Mouse (Mus musculus): Measurements from ENCODE around the gene Ddb2. TPM values are rescaled to one million over a fixed set of nuclear protein-coding genes. Genes with fewer than 3 reads are reported as not detected.

Ddb2 gene
- total and polyA plus RNA-seq, 2 experiments from 2014 or later, result 4.7 to 6.0 TPM

- no peak for TF ChIP-seq EP300 (IDR thresholded peaks at IDR 0.05; ENCODE audit: low read depth)
- no peak for TF ChIP-seq CTCF (IDR thresholded peaks at IDR 0.05; ENCODE audit: low read depth)
- WGBS, result 47% methylated on average over 4 of the region's 4 CpGs
- H3K4me1 ChIP-seq (ENCODE audit: control insufficient read depth, insufficient read depth), result 0 out of 2 replicates have a peak, but pooled peaks cover 9% of the 10 kb centered on the region
Observed at GRCm38 (mm10) chr2:91252001-91252400, 15.2 kb upstream of the Ddb2 start.

GRCm38 (mm10) chr2:91248366-91248765 lies 11.6 kb upstream of the Ddb2 start:
- Histone ChIP-seq H3K9ac (replicated peaks; ENCODE audit: low read depth, low read length) (no peak overlapping the region), H3K9me3 (replicated peaks; ENCODE audit: control insufficient read depth, low read length) (no peaks in the 10 kb centered on the region), H3K27ac (ENCODE audit: low read depth) (no peak overlapping the region), H3K4me1 (ENCODE audit: control insufficient read depth, insufficient read depth) (0 out of 2 replicates have a peak, but pooled peaks cover 9% of the 10 kb centered on the region), H3K27me3 (ENCODE audit: control insufficient read depth, insufficient read depth, low read length) (no peaks in the 10 kb centered on the region), H3K36me3 (replicated peaks; ENCODE audit: control insufficient read depth, insufficient read depth, low read length) (no peaks in the 10 kb centered on the region), H3K4me2 (ENCODE audit: low read depth, low read length) (no peak overlapping the region), H3K4me3 (ENCODE audit: low read depth, low read length) (no peak overlapping the region)
- DNase-seq (ENCODE audit: low spot score) (no peak), ATAC-seq (ENCODE audit: insufficient read depth, low read depth) (no peak)
- no peak for TF ChIP-seq CTCF (IDR thresholded peaks at IDR 0.05; ENCODE audit: low read depth)
- no peak for TF ChIP-seq EP300 (IDR thresholded peaks at IDR 0.05; ENCODE audit: low read depth)
- 54% methylated on average over 4 of the region's 4 CpGs for WGBS

More at GRCm38 (mm10) chr2:91252001-91252400, 15.2 kb upstream of the Ddb2 start:
- Histone ChIP-seq H3K36me3 (replicated peaks; ENCODE audit: control insufficient read depth, insufficient read depth, low read length) (no peaks in the 10 kb centered on the region), H3K9ac (replicated peaks; ENCODE audit: low read depth, low read length) (no peak overlapping the region), H3K4me2 (ENCODE audit: low read depth, low read length) (no peak overlapping the region), H3K27ac (ENCODE audit: low read depth) (peak overlapping the region; percentile 52), H3K27me3 (ENCODE audit: control insufficient read depth, insufficient read depth, low read length) (0 out of 2 replicates have a peak, but pooled peaks cover 5% of the 10 kb centered on the region), H3K4me3 (ENCODE audit: low read depth, low read length) (no peak overlapping the region), H3K9me3 (replicated peaks; ENCODE audit: control insufficient read depth, low read length) (no peaks in the 10 kb centered on the region)
- no peak for ATAC-seq (ENCODE audit: insufficient read depth, low read depth)
- no peak for DNase-seq (ENCODE audit: low spot score)

GRCm38 (mm10) chr2:91244557-91245228 lies 7.9 kb upstream of the Ddb2 start:
- WGBS, result 70% methylated on average over 5 of the region's 5 CpGs
- no peak overlapping the region for H3K9ac ChIP-seq (replicated peaks; ENCODE audit: low read depth, low read length)
- no peak overlapping the region for H3K4me3 ChIP-seq (ENCODE audit: low read depth, low read length)
- H3K27me3 ChIP-seq (ENCODE audit: control insufficient read depth, insufficient read depth, low read length), result no peaks in the 10 kb centered on the region
- no peak overlapping the region for H3K27ac ChIP-seq (ENCODE audit: low read depth)
- no peaks in the 10 kb centered on the region for H3K4me1 ChIP-seq (ENCODE audit: control insufficient read depth, insufficient read depth)
- H3K4me2 ChIP-seq (ENCODE audit: low read depth, low read length), result no peak overlapping the region
- no peak for TF ChIP-seq EP300 (IDR thresholded peaks at IDR 0.05; ENCODE audit: low read depth)
- no peak for TF ChIP-seq CTCF (IDR thresholded peaks at IDR 0.05; ENCODE audit: low read depth)
- H3K9me3 ChIP-seq (replicated peaks; ENCODE audit: control insufficient read depth, low read length), result no peaks in the 10 kb centered on the region
- DNase-seq (ENCODE audit: low spot score), result no peak
- no peaks in the 10 kb centered on the region for H3K36me3 ChIP-seq (replicated peaks; ENCODE audit: control insufficient read depth, insufficient read depth, low read length)
- ATAC-seq (ENCODE audit: insufficient read depth, low read depth), result no peak

DNA sequence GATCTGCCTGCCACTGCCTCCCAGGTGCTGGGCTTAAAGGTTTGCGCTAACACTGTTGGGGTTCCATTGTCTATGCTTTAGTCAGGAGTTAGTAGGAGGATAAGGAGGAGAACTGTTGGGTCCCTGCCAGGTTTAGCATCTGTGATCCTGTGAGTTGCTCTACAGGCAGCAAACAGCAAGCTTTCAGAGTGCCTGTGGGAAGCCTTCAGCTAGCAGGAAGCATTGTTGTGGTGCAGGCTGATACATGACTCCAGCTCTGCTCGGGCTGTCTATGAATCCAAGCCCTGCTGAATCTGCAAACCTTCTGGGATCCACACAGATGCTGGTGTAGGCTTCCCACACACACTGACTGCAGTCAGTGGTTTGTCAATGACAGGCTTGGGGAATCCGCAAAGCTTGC lies 6.6 kb upstream of the Ddb2 start:
- 62% methylated on average over 3 of the region's 3 CpGs for WGBS
- no peak overlapping the region for H3K9ac ChIP-seq (replicated peaks; ENCODE audit: low read depth, low read length)
- H3K4me1 ChIP-seq (ENCODE audit: control insufficient read depth, insufficient read depth), result no peaks in the 10 kb centered on the region
- DNase-seq (ENCODE audit: low spot score) (no peak), ATAC-seq (ENCODE audit: insufficient read depth, low read depth) (no peak)
- no peaks in the 10 kb centered on the region for H3K9me3 ChIP-seq (replicated peaks; ENCODE audit: control insufficient read depth, low read length)
- no peaks in the 10 kb centered on the region for H3K27me3 ChIP-seq (ENCODE audit: control insufficient read depth, insufficient read depth, low read length)
- no peak overlapping the region for H3K27ac ChIP-seq (ENCODE audit: low read depth)
- no peak overlapping the region for H3K4me2 ChIP-seq (ENCODE audit: low read depth, low read length)
- no peaks in the 10 kb centered on the region for H3K36me3 ChIP-seq (replicated peaks; ENCODE audit: control insufficient read depth, insufficient read depth, low read length)
- H3K4me3 ChIP-seq (ENCODE audit: low read depth, low read length), result no peak overlapping the region
- TF ChIP-seq CTCF (IDR thresholded peaks at IDR 0.05; ENCODE audit: low read depth), result no peak
- no peak for TF ChIP-seq EP300 (IDR thresholded peaks at IDR 0.05; ENCODE audit: low read depth)

GRCm38 (mm10) chr2:91242547-91242946 lies 5.8 kb upstream of the Ddb2 start:
- TF ChIP-seq EP300 (IDR thresholded peaks at IDR 0.05; ENCODE audit: low read depth), result no peak
- TF ChIP-seq CTCF (IDR thresholded peaks at IDR 0.05; ENCODE audit: low read depth), result no peak
- DNase-seq (ENCODE audit: low spot score) (no peak), ATAC-seq (ENCODE audit: insufficient read depth, low read depth) (no peak)
- no peaks in the 10 kb centered on the region for H3K27me3 ChIP-seq (ENCODE audit: control insufficient read depth, insufficient read depth, low read length)
- no peaks in the 10 kb centered on the region for H3K36me3 ChIP-seq (replicated peaks; ENCODE audit: control insufficient read depth, insufficient read depth, low read length)
- H3K4me1 ChIP-seq (ENCODE audit: control insufficient read depth, insufficient read depth), result no peaks in the 10 kb centered on the region
- H3K9ac ChIP-seq (replicated peaks; ENCODE audit: low read depth, low read length), result no peak overlapping the region
- 68% methylated on average over 5 of the region's 5 CpGs for WGBS
- no peak overlapping the region for H3K27ac ChIP-seq (ENCODE audit: low read depth)
- H3K4me2 ChIP-seq (ENCODE audit: low read depth, low read length), result no peak overlapping the region
- no peak overlapping the region for H3K4me3 ChIP-seq (ENCODE audit: low read depth, low read length)
- no peaks in the 10 kb centered on the region for H3K9me3 ChIP-seq (replicated peaks; ENCODE audit: control insufficient read depth, low read length)

Data from heart, postnatal 0 days (tissue).